Mouse (Mus musculus) CH12.LX (cell line): ENCODE results near the gene Plcz1. TPM values are rescaled to one million over a fixed set of nuclear protein-coding genes. Genes with fewer than 3 reads are reported as not detected.

Source experiments
- DNase-seq: peaks from one replicate; pipeline ENCODE4 v3.0.0-alpha.2; 2013; ENCODE audit errors: extremely low read depth
- H3K27ac ChIP-seq: 2 replicates; pipeline ENCODE4 v1.5.1; 2012; ENCODE audit warnings: low read depth, mild to moderate bottlenecking, control low read depth, moderate library complexity; ENCODE audit not compliant: insufficient read depth
- H3K27me3 ChIP-seq: replicated peaks from 2 replicates; pipeline ENCODE3; 2012; ENCODE audit warnings: inconsistent platforms
- H3K36me3 ChIP-seq, 2 experiments: replicated peaks in 1 of 2; 2 replicates each; pipeline versions ENCODE3 to v1.6.1; 2012; ENCODE audit warnings: inconsistent platforms in 1 of 2, low read length in 1 of 2, mild to moderate bottlenecking in 1 of 2, mixed read lengths in 1 of 2, moderate library complexity in 1 of 2; ENCODE audit not compliant: control insufficient read depth in 1 of 2, insufficient read depth in 1 of 2
- H3K4me1 ChIP-seq, 2 experiments: 2 replicates each; pipeline ENCODE4 v1.6.1; 2012; ENCODE audit warnings: inconsistent platforms in 1 of 2, moderate library complexity in 1 of 2; ENCODE audit not compliant: insufficient read depth in 2 of 2, control insufficient read depth in 1 of 2
- H3K4me2 ChIP-seq: 2 replicates; pipeline ENCODE4 v1.6.1; 2012; ENCODE audit warnings: low read depth, mild to moderate bottlenecking, control low read depth; ENCODE audit not compliant: poor library complexity, insufficient read depth, severe bottlenecking
- H3K4me3 ChIP-seq, 3 experiments: fragments of 150-350 bp in 1 of 3; sonication (generic) in 1 of 3; replicated peaks in 1 of 3; 2 replicates each; pipeline versions ENCODE3 to v1.5.1; 2011 to 2012; ENCODE audit warnings: low read depth in 2 of 3, low read length in 2 of 3, mild to moderate bottlenecking in 2 of 3, moderate library complexity in 2 of 3, control low read depth in 1 of 3, improper control_type of control experiment in 1 of 3, inconsistent platforms in 1 of 3, mixed read lengths in 1 of 3; ENCODE audit not compliant: poor library complexity in 1 of 3
- H3K79me2 ChIP-seq: replicated peaks from 2 replicates; pipeline ENCODE4 v1.6.1; 2012; ENCODE audit warnings: mild to moderate bottlenecking, moderate library complexity; ENCODE audit not compliant: control insufficient read depth, poor library complexity, insufficient read depth, severe bottlenecking; ENCODE audit errors: extremely low read depth
- H3K9ac ChIP-seq: 2 replicates; pipeline ENCODE4 v1.6.1; 2012; ENCODE audit warnings: low read depth, mild to moderate bottlenecking, control low read depth, moderate library complexity; ENCODE audit not compliant: insufficient read depth
- H3K9me3 ChIP-seq: replicated peaks from 2 replicates; pipeline ENCODE3; 2012; ENCODE audit warnings: low read length, inconsistent platforms, mixed read lengths
- BHLHE40 ChIP-seq: IDR thresholded peaks from 2 replicates; pipeline ENCODE4 v1.6.1; 2011; ENCODE audit warnings: mild to moderate bottlenecking, low read depth, low read length, improper control_type of control experiment
- ELF1 ChIP-seq: IDR thresholded peaks from 2 replicates; pipeline ENCODE4 v1.6.1; 2014; ENCODE audit warnings: low read depth, mild to moderate bottlenecking, inconsistent platforms, low read length, improper control_type of control experiment
- EP300 ChIP-seq: IDR thresholded peaks from 2 replicates; pipeline ENCODE4 v1.6.1; 2011; ENCODE audit warnings: low read length, improper control_type of control experiment
- ETS1 ChIP-seq: conservative IDR thresholded peaks from 2 replicates; pipeline ENCODE4 v1.6.1; 2012; ENCODE audit warnings: low read depth, mild to moderate bottlenecking, inconsistent platforms, low read length, improper control_type of control experiment, moderate library complexity
- HCFC1 ChIP-seq: IDR thresholded peaks from 2 replicates; pipeline ENCODE4 v1.6.1; 2012; ENCODE audit warnings: low read depth, mild to moderate bottlenecking, inconsistent platforms, low read length, improper control_type of control experiment
- IRF4 ChIP-seq: IDR thresholded peaks from 2 replicates; pipeline ENCODE4 v1.6.1; 2014; ENCODE audit warnings: low read depth, mild to moderate bottlenecking, inconsistent platforms, low read length, improper control_type of control experiment
- JUN ChIP-seq: IDR thresholded peaks from 2 replicates; pipeline ENCODE4 v1.6.1; 2011; ENCODE audit warnings: low read depth, mild to moderate bottlenecking, low read length, improper control_type of control experiment, moderate library complexity; ENCODE audit not compliant: insufficient read depth
- JUND ChIP-seq: conservative IDR thresholded peaks from 2 replicates; pipeline ENCODE4 v1.6.1; 2011; ENCODE audit warnings: low read depth, low read length, improper control_type of control experiment
- KAT2A ChIP-seq: IDR thresholded peaks from 2 replicates; pipeline ENCODE4 v1.6.1; 2012; ENCODE audit warnings: low read length, improper control_type of control experiment, inconsistent platforms; ENCODE audit not compliant: insufficient replicate concordance
- MAFK ChIP-seq: IDR thresholded peaks from 2 replicates; pipeline ENCODE4 v1.6.1; 2011; ENCODE audit warnings: low read length, improper control_type of control experiment; ENCODE audit not compliant: insufficient replicate concordance
- MAX ChIP-seq: IDR thresholded peaks from 2 replicates; pipeline ENCODE4 v1.6.1; 2011; ENCODE audit warnings: low read length, improper control_type of control experiment
- MEF2A ChIP-seq: IDR thresholded peaks from 2 replicates; pipeline ENCODE4 v1.6.1; 2014; ENCODE audit warnings: low read depth, mild to moderate bottlenecking, inconsistent platforms, low read length, improper control_type of control experiment, borderline replicate concordance
- MXI1 ChIP-seq: IDR thresholded peaks from 2 replicates; pipeline ENCODE4 v1.6.1; 2011; ENCODE audit warnings: mild to moderate bottlenecking, low read depth, low read length, improper control_type of control experiment
- MYC ChIP-seq: IDR thresholded peaks from 2 replicates; pipeline ENCODE4 v1.6.1; 2011; ENCODE audit warnings: low read depth, mild to moderate bottlenecking, improper control_type of control experiment, low read length
- POLR2A ChIP-seq: IDR thresholded peaks from 2 replicates; pipeline ENCODE4 v1.6.1; 2011; ENCODE audit warnings: low read depth, mild to moderate bottlenecking, improper control_type of control experiment, low read length
- POLR2AphosphoS2 ChIP-seq: IDR thresholded peaks from 2 replicates; pipeline ENCODE4 v1.6.1; 2011; ENCODE audit warnings: low read depth, low read length, improper control_type of control experiment
- RAD21 ChIP-seq: IDR thresholded peaks from 2 replicates; pipeline ENCODE4 v1.6.1; 2011; ENCODE audit warnings: low read depth, mild to moderate bottlenecking, low read length, improper control_type of control experiment, moderate library complexity
- RCOR1 ChIP-seq: conservative IDR thresholded peaks from 2 replicates; pipeline ENCODE4 v1.6.1; 2012; ENCODE audit warnings: low read depth, mild to moderate bottlenecking, inconsistent platforms, low read length, improper control_type of control experiment
- SIN3A ChIP-seq: IDR thresholded peaks from 2 replicates; pipeline ENCODE4 v1.6.1; 2012; ENCODE audit warnings: low read length, improper control_type of control experiment, inconsistent platforms
- SMC3 ChIP-seq: IDR thresholded peaks from 2 replicates; pipeline ENCODE4 v1.6.1; 2011; ENCODE audit warnings: low read depth, low read length, improper control_type of control experiment
- USF2 ChIP-seq: conservative IDR thresholded peaks from 2 replicates; pipeline ENCODE4 v1.6.1; 2011; ENCODE audit warnings: low read depth, low read length, improper control_type of control experiment
- ZC3H11A ChIP-seq: IDR thresholded peaks from 2 replicates; pipeline ENCODE4 v1.6.1; 2012; ENCODE audit warnings: low read depth, mild to moderate bottlenecking, inconsistent platforms, low read length, improper control_type of control experiment
- ZMIZ1 ChIP-seq: IDR thresholded peaks from 2 replicates; pipeline ENCODE4 v1.6.1; 2012; ENCODE audit warnings: low read depth, mild to moderate bottlenecking, inconsistent platforms, low read length, improper control_type of control experiment
- ZNF384 ChIP-seq: IDR thresholded peaks from 2 replicates; pipeline ENCODE4 v1.6.1; 2012; ENCODE audit warnings: low read depth, low read length, improper control_type of control experiment, inconsistent platforms
- dilution Hi-C: fragments of 300-500 bp; cut with MboI; formaldehyde crosslinking; loops from 2 replicates; pipeline ENCODE4 v1.14.3; 2020; ENCODE audit warnings: low sequenced_read_pairs; ENCODE audit not compliant: extremely low pct_unique_long_range_greater_than_20kb, extremely low pct_ligation_motif_present
- in situ Hi-C: fragments of 300-500 bp; cut with MboI; formaldehyde crosslinking; loops from 3 replicates; pipeline ENCODE4 v1.14.3; 2019; ENCODE audit warnings: low sequenced_read_pairs, low pct_ligation_motif_present, low pct_unique_long_range_greater_than_20kb, mixed read lengths
- polyA plus RNA-seq: library from polyadenylated mRNA; unstranded; fragments of >175 nt; gene quantifications from 2 replicates; pipeline ENCODE4 v1.2.1, GENCODE M21; 2012; ENCODE audit warnings: low read depth; ENCODE audit not compliant: insufficient read length
- total RNA-seq, 2 experiments: library from RNA; depleted of rRNA; stranded (reverse); fragments of 300-350 nt in 1 of 2; fragments of >200 nt in 1 of 2; gene quantifications; 2 replicates each; pipeline ENCODE4 v1.2.3; 2012 to 2014

Plcz1 gene
- total and polyA plus RNA-seq, 3 experiments = not detected

DNA sequence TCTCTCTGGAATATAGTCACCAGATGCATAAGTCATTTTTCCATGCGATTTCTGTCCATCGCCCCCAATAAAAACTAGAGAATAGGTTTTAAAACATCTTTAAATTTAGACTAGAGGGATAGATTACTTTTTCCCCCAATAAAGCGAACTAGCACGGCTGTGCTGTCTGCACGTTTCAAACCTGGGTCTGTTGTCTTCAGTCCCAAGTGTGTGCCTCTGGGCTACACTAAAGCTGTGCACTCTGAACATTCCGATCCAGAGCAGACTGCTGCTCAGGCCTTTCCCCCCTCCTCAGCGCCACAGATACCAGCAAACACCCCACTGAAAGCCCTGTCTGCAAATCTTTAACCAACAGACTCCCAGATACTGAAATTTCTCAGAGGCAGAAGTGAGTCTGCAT is 39.7 kb upstream of the Plcz1 start:
- Histone ChIP-seq H3K9me3 (peaks cover 47% of the 10 kb centered on the region), H3K79me2 (no peaks in the 10 kb centered on the region), H3K4me3 (no peak overlapping the region), H3K4me2 (no peak overlapping the region), H3K9ac (no peak overlapping the region), H3K36me3 (no peaks in the 10 kb centered on the region), H3K27me3 (no peaks in the 10 kb centered on the region), H3K4me1 (no peaks in the 10 kb centered on the region), H3K27ac (no peak overlapping the region)
- DNase-seq = no peak
- TF ChIP-seq BHLHE40 = no peak
- TF ChIP-seq POLR2AphosphoS2 = no peak
- no peak for TF ChIP-seq RCOR1
- TF ChIP-seq USF2 = no peak
- TF ChIP-seq SMC3 = no peak
- TF ChIP-seq ZMIZ1 = no peak
- in situ Hi-C loops = no loop called here
- dilution Hi-C loops = no loop called here

DNA sequence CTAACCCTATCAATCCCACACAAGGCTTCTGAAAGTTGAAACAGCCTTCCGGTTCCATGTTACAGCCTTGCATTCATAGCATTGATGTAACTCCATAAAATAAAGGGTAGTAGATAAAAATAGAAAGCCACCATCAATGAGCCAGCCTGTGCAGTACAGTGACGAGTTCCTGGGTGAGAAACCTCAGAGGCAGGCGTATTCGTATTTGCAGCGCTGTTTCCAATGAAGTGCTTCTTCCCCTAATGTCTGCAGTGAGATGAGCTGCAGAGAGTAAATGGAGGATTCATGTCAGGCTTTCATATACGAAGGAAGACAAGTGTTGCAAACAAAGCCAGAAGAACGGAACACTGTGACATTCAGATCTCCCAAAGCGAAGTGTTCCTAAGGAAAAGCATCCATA is 27.9 kb upstream of the Plcz1 start:
- Histone ChIP-seq H3K4me3 (no peak overlapping the region), H3K27me3 (no peaks in the 10 kb centered on the region), H3K36me3 (no peaks in the 10 kb centered on the region), H3K4me1 (no peaks in the 10 kb centered on the region), H3K9me3 (peaks cover 62% of the 10 kb centered on the region), H3K9ac (no peak overlapping the region)
- dilution Hi-C loops (no loop called here), in situ Hi-C loops (no loop called here)
- DNase-seq = no peak
- TF ChIP-seq MAX (no peak), MXI1 (no peak), ETS1 (no peak), IRF4 (no peak), RAD21 (no peak), POLR2AphosphoS2 (no peak), SIN3A (no peak), MAFK (no peak), EP300 (no peak), JUND (no peak), ZC3H11A (no peak), ZNF384 (no peak), MYC (no peak), POLR2A (no peak), USF2 (no peak), HCFC1 (no peak), KAT2A (no peak), JUN (no peak), ELF1 (no peak), MEF2A (no peak)
- TF ChIP-seq, all 38 proteins: peak for 0
- no peak overlapping the region for H3K4me2 ChIP-seq
- H3K79me2 ChIP-seq = no peaks in the 10 kb centered on the region
- H3K27ac ChIP-seq = no peak overlapping the region
